In the genomic region with DNA sequence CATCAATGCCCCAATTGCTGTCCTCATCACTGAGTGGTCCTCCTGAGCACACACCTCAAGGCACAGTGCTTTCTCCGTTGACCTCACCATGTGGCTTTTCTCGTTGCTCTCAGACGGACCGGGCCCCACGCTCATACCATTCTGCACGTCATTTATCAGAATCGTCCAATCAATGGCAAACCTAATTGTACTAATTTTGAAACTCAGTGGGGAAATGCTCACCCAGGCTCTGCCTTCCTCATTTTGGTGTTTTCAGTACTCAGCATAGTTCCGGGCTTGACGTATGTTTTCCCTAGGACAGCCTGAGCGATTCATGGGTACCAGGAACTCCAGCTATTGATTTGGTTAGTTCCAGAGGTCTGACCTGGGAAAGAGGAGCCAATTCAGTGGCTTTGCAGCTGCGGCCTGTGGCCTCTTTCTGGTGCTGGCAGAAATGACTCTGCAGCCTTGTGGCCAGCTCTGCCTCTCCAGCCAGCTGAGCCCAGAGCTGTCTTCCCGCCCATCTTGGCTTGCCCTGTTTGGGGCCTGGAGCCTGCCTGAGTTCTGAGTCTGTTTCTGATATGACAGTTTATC, we compare ENCODE assay signal across 11 mouse cellular contexts. TPM values are rescaled to one million over a fixed set of nuclear protein-coding genes. Genes with fewer than 3 reads are reported as not detected.
A peak's percentile ranks its signal among the peaks of the same experiment; 100 is the strongest.
DNase-seq lines count a peak whose midpoint lies in the region; ATAC-seq and TF ChIP-seq lines count a peak whose summit lies in the region.
"Had no signal": no experiment of that assay in that cellular context is flagged by ENCODE, and none has a peak within 500 bp of the region (broad histone marks: within the 10 kb centered on the region; RNA-seq: fewer than 3 reads in every experiment).

No protein-coding gene starts in this region.

- no peaks in the 10 kb centered on the region for H3K27me3 ChIP-seq in kidney, adult 2 months (replicated peaks; ENCODE audit: control insufficient read depth, insufficient read depth, low read length)
- H3K27me3 ChIP-seq in forebrain, embryonic 10.5 days (ENCODE audit: poor library complexity, severe bottlenecking) = no peaks in the 10 kb centered on the region

- no peak for TF ChIP-seq CTCF in kidney, adult 2 months (conservative IDR thresholded peaks at IDR 0.05; ENCODE audit: insufficient read depth, insufficient read length, low read depth, low read length)
- TF ChIP-seq CTCF in gastrocnemius, adult 2 months (IDR thresholded peaks at IDR 0.05) = no peak

- intact Hi-C loops in gastrocnemius, adult 2 months (cut with DNase I) = no loop called here

- H3K27ac ChIP-seq in kidney, adult 2 months (ENCODE audit: insufficient read depth, low read depth, low read length) = no peak overlapping the region
- H3K27ac ChIP-seq in gastrocnemius, adult 2 months = peak overlapping the region; percentile 35; the same call in 1 of the 2 replicates
- no peak overlapping the region for H3K27ac ChIP-seq in forebrain, embryonic 10.5 days

- no peaks in the 10 kb centered on the region for H3K9me3 ChIP-seq in forebrain, embryonic 10.5 days

- no peak overlapping the region for H3K4me3 ChIP-seq in kidney, adult 2 months (ENCODE audit: insufficient read depth, low read depth, low read length)
- no peak overlapping the region for H3K4me3 ChIP-seq in gastrocnemius, adult 2 months
- H3K4me3 ChIP-seq in forebrain, embryonic 10.5 days = no peak overlapping the region

- WGBS in kidney, adult 2 months = 84% methylated on average over 12 of the region's 12 CpGs
- 91% methylated on average over 12 of the region's 12 CpGs for WGBS in forebrain, embryonic 10.5 days

- ATAC-seq in activated CD4-positive, CD25-positive, alpha-beta regulatory T cell, adult 4 months = no peak

- peak; percentile 13 for DNase-seq in kidney, adult 2 months
- no peak for DNase-seq in kidney, adult 8-10 months
- peak; percentile 64 for DNase-seq in Muller cell, postnatal 12 days (ENCODE audit: inconsistent ontology term)
- DNase-seq in gastrocnemius, adult 2 months = peak; percentile 75
- DNase-seq in lung, postnatal 10 days = peak; percentile 42
- no peak for DNase-seq in thymus, postnatal 4 days
- DNase-seq in forebrain, embryonic 10.5 days (ENCODE audit: extremely low spot score, low spot score) = no peak
- DNase-seq: cerebellum, adult 18-20 months; layer of hippocampus, adult 9-11 months; right cerebral cortex, postnatal 14 days had no signal

- no peaks in the 10 kb centered on the region for H3K4me1 ChIP-seq in kidney, adult 2 months (ENCODE audit: control insufficient read depth, insufficient read depth, low read length)
- peaks cover 4% of the 10 kb centered on the region for H3K4me1 ChIP-seq in forebrain, embryonic 10.5 days

- TF ChIP-seq POLR2A in kidney, adult 2 months (IDR thresholded peaks at IDR 0.05; ENCODE audit: low read depth, low read length) = no peak

- H3K36me3 ChIP-seq in kidney, adult 2 months (ENCODE audit: control insufficient read depth, insufficient read depth, low read length) = no peaks in the 10 kb centered on the region
- no peaks in the 10 kb centered on the region for H3K36me3 ChIP-seq in forebrain, embryonic 10.5 days (replicated peaks)

RNA-seq across cellular contexts. Expression of a gene that starts 30.2 kb away (rescaled TPM):
- 0.19 and 0.25 TPM in 2 replicates for polyA plus RNA-seq in kidney, adult 2 months (2012; rRNA removed)
- under 1 TPM in 1 of 2 experiments, not detected in 1; 0.08 TPM for total RNA-seq in gastrocnemius, adult 2 months (2021)
- not detected for polyA plus RNA-seq in activated CD4-positive, CD25-positive, alpha-beta regulatory T cell, adult 4 months (2017; shearing (Covaris generic))
- 0.31 and 0.56 TPM in 2 replicates for polyA plus RNA-seq in forebrain, embryonic 10.5 days (2016; fragmentation: Nextera tagmentation; extraction: Ambion mirVana)

RNA-seq across cellular contexts. Expression of a gene that starts 40.5 kb away (rescaled TPM):
- polyA plus RNA-seq in kidney, adult 2 months (2012; rRNA removed) = 28.2 and 29.6 TPM in 2 replicates
- 1 to 10 TPM; 5.3 to 6.0 TPM for total RNA-seq in gastrocnemius, adult 2 months (2021)
- 100 to 1,000 TPM in 1 of 2 experiments, 10 to 100 TPM in 1; 99.1 to 102 TPM for polyA plus RNA-seq in activated CD4-positive, CD25-positive, alpha-beta regulatory T cell, adult 4 months (2017; shearing (Covaris generic))
- polyA plus RNA-seq in forebrain, embryonic 10.5 days (2016; fragmentation: Nextera tagmentation; extraction: Ambion mirVana) = 16.4 and 18.5 TPM in 2 replicates

RNA-seq across cellular contexts. Expression of a gene that starts 52.3 kb away (rescaled TPM):
- polyA plus RNA-seq in kidney, adult 2 months (2012; rRNA removed) = 12.1 and 13.8 TPM in 2 replicates
- total RNA-seq in gastrocnemius, adult 2 months (2021) = 10 to 100 TPM; 12.6 to 14.3 TPM
- polyA plus RNA-seq in activated CD4-positive, CD25-positive, alpha-beta regulatory T cell, adult 4 months (2017; shearing (Covaris generic)) = 10 to 100 TPM in 1 of 2 experiments, 1 to 10 TPM in 1; 9.6 to 11.9 TPM
- 30.5 and 31.4 TPM in 2 replicates for polyA plus RNA-seq in forebrain, embryonic 10.5 days (2016; fragmentation: Nextera tagmentation; extraction: Ambion mirVana)

RNA-seq across cellular contexts. Expression of a gene that starts 54.8 kb away (rescaled TPM):
- polyA plus RNA-seq in kidney, adult 2 months (2012; rRNA removed) = 2.1 TPM in 2 replicates
- total RNA-seq in gastrocnemius, adult 2 months (2021) = 1 to 10 TPM; 5.1 to 6.0 TPM
- 1 to 10 TPM; 5.4 to 5.5 TPM for polyA plus RNA-seq in activated CD4-positive, CD25-positive, alpha-beta regulatory T cell, adult 4 months (2017; shearing (Covaris generic))
- 8.1 and 9.2 TPM in 2 replicates for polyA plus RNA-seq in forebrain, embryonic 10.5 days (2016; fragmentation: Nextera tagmentation; extraction: Ambion mirVana)

Comparison
In these comparisons a context has a peak if more than half of its experiments do, and no peak if none do; other contexts are left out.
1. DNase-seq: peak in kidney, adult 2 months (single experiment), Muller cell, postnatal 12 days (single experiment), gastrocnemius, adult 2 months (single experiment) and lung, postnatal 10 days (single experiment); none in kidney, adult 8-10 months (0 of 2), thymus, postnatal 4 days (single experiment) and forebrain, embryonic 10.5 days (single experiment).